Mouse (Mus musculus) heart, postnatal 0 days (tissue): ENCODE measurements at regions not wholly inside any gene's neighbourhood (a gene's known extent, or its start where the extent isn't known, plus 50 kb on each side); places are given as distances from the start of the nearest gene placed in this dataset.

Source experiments
- CTCF ChIP-seq: IDR thresholded peaks from 2 replicates; pipeline ENCODE4 v1.5.1; 2016; ENCODE audit warnings: antibody characterized with exemption, control low read depth, low read depth
- EP300 ChIP-seq: IDR thresholded peaks from 2 replicates; pipeline ENCODE4 v1.6.1; 2016; ENCODE audit warnings: antibody characterized with exemption, low read depth

DNA sequence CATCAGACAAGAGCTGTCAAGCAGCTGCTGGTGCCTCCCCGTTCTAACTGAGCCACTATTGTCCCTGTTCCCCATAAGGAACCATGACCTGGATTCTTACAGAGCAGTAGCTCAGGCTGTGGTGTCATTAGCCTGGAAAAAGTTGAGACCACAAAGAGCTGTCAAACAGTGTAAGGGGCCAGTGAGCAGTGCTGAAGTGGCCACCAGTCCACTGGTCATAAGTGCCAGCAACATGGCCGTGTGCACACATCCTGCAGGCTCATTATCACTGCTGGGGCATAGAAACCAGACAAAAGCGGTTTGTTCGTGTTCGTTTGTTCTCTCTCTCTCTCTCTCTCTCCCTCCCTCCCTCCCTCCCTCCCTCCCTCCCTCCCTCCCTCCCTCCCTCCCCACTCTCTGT is 125.2 kb upstream of the Rybp start:
- TF ChIP-seq CTCF = no peak
- no peak for TF ChIP-seq EP300
